Mouse (Mus musculus) retina, postnatal 1 day (tissue): ENCODE measurements at regions not wholly inside any gene's neighbourhood (a gene's known extent, or its start where the extent isn't known, plus 50 kb on each side); places are given as distances from the start of the nearest gene placed in this dataset.

ENCODE experiments used
- DNase-seq: peaks from one replicate; pipeline ENCODE4 v3.0.0-alpha.2; 2012

DNA sequence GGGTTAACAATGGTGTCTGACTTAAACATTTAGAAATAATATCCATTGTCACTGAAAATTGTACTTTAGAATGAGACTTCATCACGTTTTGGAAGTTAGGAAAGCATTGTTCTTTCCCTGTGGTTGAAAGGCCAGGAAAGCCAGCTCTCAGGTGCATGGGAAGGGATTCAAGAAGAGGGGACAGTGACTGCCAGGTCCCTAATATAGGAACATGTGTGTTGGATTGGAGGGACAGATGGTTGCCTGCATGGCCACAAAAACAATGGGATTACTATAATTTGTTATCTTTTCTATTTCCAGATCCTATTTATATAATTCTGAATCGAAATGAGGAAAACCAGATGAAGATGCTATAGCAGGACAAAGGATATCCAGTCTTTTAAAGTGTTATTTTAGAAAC lies 184.2 kb upstream of the Nr2f1 start:
- no peak for DNase-seq

DNA sequence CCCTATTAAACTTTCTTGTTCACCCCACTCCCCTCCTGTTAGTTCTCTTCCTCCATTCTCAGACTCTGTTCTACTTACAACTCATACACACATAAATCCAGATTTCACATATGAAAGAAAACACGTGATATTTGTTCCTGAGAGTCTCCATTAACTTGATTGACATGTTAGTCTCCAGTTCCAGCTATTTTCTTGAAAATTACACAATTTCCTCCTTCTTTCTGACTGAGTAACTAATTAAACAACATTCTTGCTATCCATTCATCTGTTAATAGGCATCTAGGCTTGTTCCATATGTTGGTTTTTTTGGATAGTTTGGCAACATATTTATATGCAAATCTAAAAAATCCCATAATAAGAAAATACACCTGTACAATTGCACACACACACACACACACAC lies 161.7 kb upstream of the Nr2f1 start:
- DNase-seq = no peak

DNA sequence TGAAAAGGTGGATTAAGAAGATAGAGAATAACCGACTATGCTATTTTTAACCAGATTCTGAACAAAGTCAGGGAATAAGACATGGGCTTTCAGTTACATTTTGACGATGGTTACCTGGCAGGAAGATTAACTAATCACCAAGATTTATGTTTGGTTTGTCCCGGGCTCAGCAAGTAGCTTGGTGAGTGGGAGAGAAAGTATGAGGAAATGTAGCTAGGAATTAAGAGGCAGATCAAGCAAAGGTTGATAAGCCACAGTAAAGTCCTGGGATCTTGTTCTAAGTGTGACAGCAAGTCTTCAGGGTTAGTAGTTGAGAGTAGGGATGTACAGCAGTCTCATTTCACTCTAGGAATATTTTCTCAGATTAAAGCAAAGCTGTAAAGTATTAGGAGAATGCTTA lies 149.3 kb upstream of the Nr2f1 start:
- no peak for DNase-seq

DNA sequence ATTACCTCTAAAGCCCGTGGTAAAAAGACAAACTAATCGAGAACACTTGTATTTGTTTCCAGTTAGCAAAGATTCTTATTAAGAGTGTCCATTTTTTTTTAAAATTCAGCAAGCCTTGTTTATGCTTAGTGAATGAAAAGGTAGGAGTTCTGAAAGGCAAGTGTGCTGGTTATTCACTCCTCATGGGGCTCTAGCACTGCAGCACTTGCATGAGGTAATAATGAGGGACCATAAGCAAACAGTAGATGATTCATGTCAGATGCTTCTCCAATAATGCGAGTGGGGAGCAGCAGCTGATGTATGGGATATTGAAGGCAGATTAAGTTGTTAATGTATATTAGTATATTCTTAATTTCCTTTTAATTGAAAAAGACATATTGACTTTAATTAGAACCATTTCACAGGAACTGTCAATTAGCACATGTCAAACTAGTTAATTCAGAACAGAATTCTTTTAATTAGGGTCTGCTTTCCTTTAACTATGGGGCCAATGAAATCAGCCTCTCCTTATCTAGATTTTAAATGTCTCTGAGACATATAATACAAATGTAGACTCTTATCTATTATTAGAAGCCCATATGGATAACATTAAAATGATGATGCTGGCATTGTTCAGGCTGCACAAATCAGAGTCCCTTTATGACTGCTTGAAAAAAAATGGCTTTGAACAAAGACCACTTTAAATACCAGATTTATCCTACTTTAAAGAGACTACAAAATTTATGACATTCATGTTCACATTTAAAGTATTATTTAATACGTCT lies 125.1 kb upstream of the Nr2f1 start:
- peak; percentile 79 for DNase-seq

DNA sequence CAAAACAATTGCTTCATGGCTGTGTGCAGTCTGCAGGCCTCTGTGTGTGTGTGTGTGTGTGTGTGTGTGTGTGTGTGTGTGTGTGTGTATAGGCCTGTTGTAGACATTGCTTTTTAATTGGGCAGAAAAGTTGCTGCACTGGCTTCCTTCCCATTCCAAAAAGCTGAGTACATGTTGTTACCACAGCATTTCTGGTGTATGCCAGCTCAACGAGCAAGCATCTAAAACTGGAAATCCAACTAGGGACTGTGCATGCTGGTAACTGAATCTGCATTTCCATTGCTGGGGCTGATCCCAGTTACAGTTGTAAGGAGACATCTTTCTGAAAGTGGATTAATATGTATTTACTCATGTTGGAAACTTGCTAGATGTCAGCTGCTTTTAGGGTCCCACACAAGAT lies 123.6 kb upstream of the Nr2f1 start:
- DNase-seq = no peak

DNA sequence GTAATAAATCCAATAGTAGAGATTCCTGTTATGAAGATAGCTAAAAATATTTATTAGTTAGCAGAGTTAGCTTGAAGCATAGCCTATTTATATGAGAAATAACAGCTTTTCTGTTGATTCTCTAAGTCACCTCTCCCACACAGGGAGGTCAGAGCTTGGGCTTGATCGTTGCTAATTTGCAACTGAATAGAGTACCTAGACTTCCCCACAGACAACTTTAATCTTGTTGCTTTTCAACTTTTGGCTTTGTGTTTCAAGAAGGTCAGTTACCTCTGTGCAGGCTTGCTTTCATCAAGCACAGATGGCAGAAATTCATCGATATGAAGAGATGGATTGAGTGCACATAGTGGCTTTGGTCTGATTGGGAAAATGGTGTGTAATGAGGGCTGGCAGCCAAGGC lies 118.9 kb upstream of the Nr2f1 start:
- no peak for DNase-seq

DNA sequence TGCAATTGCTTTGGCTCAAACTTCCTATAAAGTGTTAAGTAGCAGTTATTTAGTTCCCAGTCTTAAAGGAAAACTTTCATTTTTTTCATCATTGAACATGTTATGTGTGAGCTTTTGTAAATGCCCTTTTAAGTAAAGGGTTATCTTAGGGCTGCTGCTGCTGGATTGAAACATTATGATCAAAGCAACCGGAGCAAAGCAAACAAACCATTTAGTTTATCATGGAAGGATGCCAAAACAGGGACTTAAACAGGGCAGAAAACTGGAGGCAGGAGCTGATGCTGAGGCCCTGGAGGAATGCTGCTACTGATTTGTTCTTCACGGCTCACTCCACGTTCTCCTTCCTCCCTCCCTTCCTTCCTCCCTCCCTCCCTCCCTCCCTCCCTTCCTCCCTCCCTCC lies 111.3 kb upstream of the Nr2f1 start:
- no peak for DNase-seq
